In genomic region chr12:56829945-56830344, GRCm38 (mm10) we compare ENCODE assay signal across 22 mouse cellular contexts.
"Had no signal": no experiment of that assay in that cellular context is flagged by ENCODE, and none has a peak within 500 bp of the region (broad histone marks: within the 10 kb centered on the region; RNA-seq: fewer than 3 reads in every experiment).

No protein-coding gene starts in this region.

- H3K36me3 ChIP-seq: limb, embryonic 10.5 days; limb, embryonic 13.5 days; liver, embryonic 12.5 days; liver, embryonic 15.5 days; lung, embryonic 15.5 days; midbrain, embryonic 12.5 days had no signal

- H3K4me2 ChIP-seq: liver, embryonic 12.5 days; liver, embryonic 15.5 days; lung, embryonic 15.5 days had no signal

- ATAC-seq: intestine, postnatal 0 days; liver, embryonic 12.5 days had no signal

- H3K27me3 ChIP-seq: liver, embryonic 12.5 days; liver, embryonic 15.5 days; lung, embryonic 15.5 days; megakaryocyte, embryonic 14.5 days had no signal

- H3K27ac ChIP-seq: kidney, postnatal 0 days; layer of hippocampus, adult 2 months; limb, embryonic 10.5 days; limb, embryonic 13.5 days; liver, embryonic 12.5 days; liver, embryonic 15.5 days; lung, embryonic 15.5 days had no signal

- H3K9me3 ChIP-seq: limb, embryonic 10.5 days; limb, embryonic 13.5 days; liver, embryonic 12.5 days; liver, embryonic 15.5 days; lung, embryonic 15.5 days; megakaryocyte, embryonic 14.5 days; midbrain, embryonic 12.5 days had no signal

- H3K4me1 ChIP-seq: liver, embryonic 12.5 days; liver, embryonic 15.5 days; megakaryocyte, embryonic 14.5 days had no signal

- H3K9ac ChIP-seq: limb, embryonic 13.5 days; liver, embryonic 12.5 days; liver, embryonic 15.5 days; lung, embryonic 15.5 days; midbrain, embryonic 12.5 days had no signal

- DNase-seq: kidney, adult 2 months; kidney, postnatal 25 days; layer of hippocampus, adult 9-11 months; liver; lung, adult 18-20 months; lung, postnatal 10 days; lung, postnatal 36 days; right cerebral cortex, adult 18-20 months; right cerebral cortex, postnatal 14 days; thymus, adult 2 months; thymus, postnatal 14 days; thymus, postnatal 4 days had no signal

- H3K4me3 ChIP-seq: layer of hippocampus, adult 2 months; limb, embryonic 13.5 days; liver, embryonic 12.5 days; liver, embryonic 15.5 days; lung, embryonic 15.5 days; megakaryocyte, embryonic 14.5 days had no signal
